Mouse (Mus musculus): ENCODE data around the gene Cmtm5.

DNA sequence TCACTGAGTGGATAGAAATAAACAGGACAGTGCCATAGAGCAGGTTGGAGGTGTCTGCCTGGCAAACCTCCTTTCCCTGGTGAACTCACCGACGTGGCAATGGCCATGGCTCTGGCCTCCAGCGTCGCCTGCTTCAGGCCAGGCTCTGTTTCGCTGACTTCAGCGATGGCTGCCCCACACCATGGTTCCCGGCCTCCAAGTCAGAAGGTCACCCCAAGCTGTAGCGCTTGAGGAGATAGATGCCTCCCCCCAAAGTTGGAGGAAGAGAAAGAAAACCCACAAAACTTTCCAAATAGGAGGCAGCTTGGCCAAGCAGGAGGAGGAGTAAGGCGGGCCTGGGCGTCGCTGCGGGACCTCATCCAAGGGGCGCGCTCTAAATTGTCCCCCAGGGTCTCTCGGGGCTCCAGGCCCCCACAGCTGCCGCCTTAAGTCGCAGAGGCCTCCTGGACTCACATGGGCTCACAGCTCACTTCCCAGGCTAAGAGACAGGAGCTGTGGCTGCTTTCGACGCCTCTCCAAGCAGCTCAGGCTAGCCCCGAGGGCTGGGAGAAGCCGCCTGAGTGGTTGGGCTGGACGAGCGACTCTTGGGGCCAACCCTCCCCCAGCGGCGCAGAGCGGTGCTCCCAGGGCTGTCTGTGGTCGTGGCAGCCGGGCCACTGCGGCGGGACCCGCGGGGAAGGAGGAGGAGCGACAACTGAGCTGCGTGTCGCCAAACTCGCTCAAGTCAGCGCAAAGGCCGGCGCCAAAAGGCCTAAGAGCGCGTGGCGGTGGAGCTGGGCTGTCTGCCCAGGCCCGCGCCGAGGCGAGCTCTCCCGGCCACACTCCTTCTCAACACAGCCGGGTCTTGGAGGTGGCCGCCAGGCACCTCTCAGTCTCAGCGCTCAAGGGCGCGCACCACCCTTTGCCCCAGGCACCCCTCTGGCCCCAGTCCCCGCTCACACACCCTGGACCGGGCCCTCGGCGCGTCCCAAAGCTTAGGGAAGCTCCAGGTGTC lies 10.4 kb upstream of the Cmtm5 start, which contains the start of gene Efs:
- TF ChIP-seq CTCF (IDR thresholded peaks at IDR 0.05; ENCODE audit: low read depth, low read length) = no peak
- TF ChIP-seq EP300 (IDR thresholded peaks at IDR 0.05; ENCODE audit: insufficient read depth, low read depth, low read length) = no peak
